Mouse (Mus musculus) regulatory T cell (primary cell): Measurements from ENCODE around the gene Spg21.

Experiments
- in situ Hi-C: fragments of 300-600 bp; cut with MboI, MseI; formaldehyde crosslinking; loops from one replicate; pipeline ENCODE4 v1.15.1; 2025; ENCODE audit warnings: high pct_unique_total_duplicates

Spg21 gene

GRCm38 (mm10) chr9:65472769-65473168 is 12.0 kb downstream of the Spg21 start:
- in situ Hi-C loops: no loop called here

DNA sequence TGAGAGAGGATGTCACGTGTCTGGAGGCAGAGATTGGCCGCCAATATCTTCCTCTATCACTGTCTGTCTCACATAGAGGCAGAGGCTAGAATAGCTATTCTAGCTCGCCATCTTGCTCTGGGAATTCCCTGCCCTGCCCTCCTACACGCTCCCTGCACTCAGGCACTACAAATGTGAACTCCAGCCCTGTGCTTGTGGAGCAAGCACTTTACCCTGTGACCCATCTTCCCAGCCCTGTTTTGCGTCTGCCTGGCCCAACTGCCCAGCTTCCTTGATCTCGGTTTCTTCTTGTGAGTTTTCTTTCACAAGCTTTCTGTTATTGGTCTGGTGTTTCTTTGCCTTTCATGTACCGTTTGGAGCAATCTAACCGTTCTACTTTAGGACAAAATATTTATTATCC is 18.4 kb downstream of the Spg21 start:
- in situ Hi-C loops: no loop called here

- in situ Hi-C loops: no loop called here
Measured at GRCm38 (mm10) chr9:65480071-65480470, 19.3 kb downstream of the Spg21 start.

DNA sequence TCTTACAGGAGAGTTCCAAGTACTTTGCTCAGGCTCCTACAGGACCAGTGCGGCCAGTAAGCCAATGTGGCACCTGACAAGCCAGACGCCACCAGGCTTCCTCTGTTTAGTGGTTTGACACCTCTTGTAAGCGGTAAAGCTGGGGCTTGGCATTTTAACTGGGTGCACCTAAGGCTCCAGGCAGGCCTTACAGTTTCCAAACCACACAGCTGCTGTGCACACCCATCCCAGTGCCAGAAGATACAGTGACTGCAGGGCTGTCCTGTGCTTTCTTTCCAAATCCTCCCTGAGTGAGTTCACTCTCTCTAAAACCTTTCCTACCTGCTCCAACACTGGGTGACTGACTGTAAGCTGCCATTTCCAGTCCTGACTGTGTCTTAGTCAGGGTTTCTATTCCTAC is 30.7 kb downstream of the Spg21 start:
- in situ Hi-C loops: no loop called here

DNA sequence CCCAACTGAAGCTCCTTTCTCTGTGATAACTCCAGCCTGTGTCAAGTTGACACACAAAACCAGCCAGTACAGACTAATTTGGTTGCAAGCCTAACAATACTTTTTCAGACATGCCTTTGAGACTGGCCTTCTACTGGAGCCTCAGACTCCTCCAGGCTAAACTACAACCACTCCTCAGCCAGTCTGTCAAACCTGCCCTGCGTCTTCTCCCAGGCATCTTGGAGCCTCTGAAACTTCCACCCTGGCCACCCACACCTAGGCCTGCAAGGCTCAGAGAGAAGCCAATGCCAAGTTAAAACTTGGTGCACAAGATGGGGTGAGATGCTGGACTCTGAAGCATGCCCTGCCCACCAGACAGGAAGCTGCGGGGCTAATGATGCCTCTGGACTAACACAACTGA is 31.6 kb downstream of the Spg21 start:
- in situ Hi-C loops: no loop called here

GRCm38 (mm10) chr9:65492851-65493250 is 32.1 kb downstream of the Spg21 start:
- in situ Hi-C loops: no loop called here

- in situ Hi-C loops: no loop called here
Measured at GRCm38 (mm10) chr9:65502146-65502545, 41.4 kb downstream of the Spg21 start.

- in situ Hi-C loops: no loop called here
Measured at GRCm38 (mm10) chr9:65502721-65503505, 42.2 kb downstream of the Spg21 start.

DNA sequence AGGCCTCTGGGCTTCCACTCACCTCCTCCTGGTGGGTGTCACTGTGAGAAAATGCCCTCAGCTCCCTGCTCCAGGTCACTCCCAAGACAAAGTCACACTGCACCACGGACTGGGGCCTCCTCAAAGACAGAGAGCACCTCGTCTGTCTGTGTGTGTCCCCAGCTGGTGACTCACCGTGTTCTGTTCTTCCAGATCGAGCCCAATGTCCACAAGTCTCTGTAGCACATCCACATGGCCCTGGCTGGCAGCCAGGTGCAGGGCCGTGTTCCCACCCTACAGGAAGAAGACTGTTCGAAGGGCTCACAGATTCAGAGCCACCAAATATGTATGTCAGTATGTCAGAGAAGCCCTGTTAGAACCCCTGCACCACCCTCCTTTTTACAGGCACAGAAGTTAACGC is 47.7 kb downstream of the Spg21 start:
- in situ Hi-C loops: no loop called here

DNA sequence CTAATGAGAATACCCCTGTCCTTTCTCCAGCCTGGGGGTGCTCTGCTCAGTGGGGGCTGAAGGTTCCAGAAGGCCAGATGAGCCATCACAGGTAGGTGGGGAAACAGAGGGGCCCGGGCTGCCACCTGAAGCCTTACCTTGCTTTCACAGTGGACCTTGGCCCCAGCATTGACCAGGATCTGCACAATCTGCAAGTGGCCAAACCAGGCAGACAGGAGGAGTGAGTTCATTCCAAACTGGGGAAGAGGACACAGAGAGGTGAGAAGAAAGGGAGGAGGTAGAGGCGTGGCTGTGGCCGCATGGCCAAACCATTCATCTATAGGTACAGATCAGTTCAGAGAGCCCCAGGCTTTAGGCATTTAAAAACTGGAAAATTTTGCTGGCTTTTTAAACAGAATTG is 51.8 kb downstream of the Spg21 start:
- in situ Hi-C loops: loop anchor here (10.0 kb wide), 1 partner anchor 1588 kb away; no protein-coding TSS in a partner anchor

DNA sequence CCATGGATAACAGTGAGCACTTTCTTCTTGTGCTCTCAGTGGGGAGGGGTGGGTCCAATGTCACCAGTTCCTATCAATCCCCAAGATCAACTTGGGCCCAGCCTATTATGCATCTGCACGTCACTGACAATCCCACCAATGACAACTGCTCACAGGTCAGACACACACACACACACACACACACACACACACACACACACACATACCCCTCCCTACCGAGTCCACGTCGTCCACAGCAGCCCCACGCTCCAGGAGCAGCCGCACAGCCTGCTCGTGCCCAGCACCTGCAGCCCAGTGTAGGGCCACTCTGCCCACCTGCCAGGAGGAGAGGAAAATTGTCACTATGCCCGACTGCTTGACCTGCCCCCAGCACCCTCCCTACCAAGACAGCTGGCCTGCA is 53.7 kb downstream of the Spg21 start:
- in situ Hi-C loops: loop anchor here (10.0 kb wide), 1 partner anchor 1590 kb away; no protein-coding TSS in a partner anchor

GRCm38 (mm10) chr9:65514851-65515261 is 54.1 kb downstream of the Spg21 start:
- in situ Hi-C loops: loop anchor here (10.0 kb wide), 1 partner anchor 1590 kb away; no protein-coding TSS in a partner anchor

DNA sequence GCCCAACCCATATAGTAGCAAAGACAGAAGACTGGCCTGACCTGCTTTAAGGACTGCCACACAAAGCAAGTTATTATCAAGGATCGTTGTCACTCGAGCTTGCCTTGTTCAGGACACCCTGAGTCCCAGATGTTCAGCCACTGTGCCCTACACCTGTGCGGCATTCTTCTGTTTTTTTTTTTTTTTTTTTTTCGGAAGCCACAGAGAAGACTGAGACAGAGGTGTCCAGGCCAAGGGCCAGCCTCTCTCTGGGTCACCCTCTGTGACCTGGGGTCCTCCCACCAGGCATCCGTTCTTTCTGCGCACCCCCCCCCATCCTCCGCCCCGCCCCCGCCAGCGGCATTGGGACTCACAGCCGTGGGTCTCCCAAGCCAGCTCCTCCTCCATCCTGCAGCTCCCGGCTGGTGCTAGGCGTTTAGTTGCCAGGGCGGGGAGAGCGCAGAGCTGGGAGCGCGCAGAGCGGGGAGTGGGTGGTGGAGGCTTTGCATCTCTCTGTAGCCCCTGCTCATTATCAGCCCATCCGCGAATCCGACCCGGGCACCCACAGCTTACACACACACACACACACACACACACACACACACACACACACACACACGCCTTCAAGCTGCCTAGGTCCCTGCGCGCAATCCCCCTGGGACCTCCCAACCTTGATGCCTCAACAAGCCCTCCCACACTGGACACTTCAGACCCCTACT is 59.2 kb downstream of the Spg21 start, which contains the start of gene Ankdd1a:
Gene Ankdd1a (minus strand): TSS at position 387 of the 698 bp plus-strand sequence.
- in situ Hi-C loops: loop anchor here (5.0 to 10.0 kb wide), 3 partner anchors 67 to 1595 kb away; partner anchors contain the start of gene Pif1

DNA sequence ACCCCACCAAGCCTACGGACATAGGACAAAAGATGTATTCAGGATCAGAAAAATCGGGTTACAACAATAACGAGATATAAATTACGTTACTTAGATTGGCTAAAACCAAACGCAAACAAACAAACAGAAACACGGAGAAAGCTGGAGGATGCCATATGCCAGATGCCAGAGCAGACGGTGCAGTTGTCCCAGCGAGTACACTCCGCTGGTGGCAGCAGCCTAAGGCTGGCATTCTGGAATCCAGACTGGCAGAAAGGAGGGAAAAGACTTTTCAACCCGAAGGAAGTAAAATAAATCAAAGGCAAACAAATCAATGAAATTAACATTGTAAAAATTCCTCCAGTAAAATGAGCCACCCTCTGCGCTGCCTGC is 59.7 kb downstream of the Spg21 start:
- in situ Hi-C loops: loop anchor here (5.0 kb wide), 2 partner anchors 67 to 142 kb away; partner anchors contain the start of gene Pif1

GRCm38 (mm10) chr9:65523611-65524364 is 63.0 kb downstream of the Spg21 start:
- in situ Hi-C loops: loop anchor here (5.0 kb wide), 2 partner anchors 64 to 139 kb away; partner anchors contain the start of gene Pif1

- in situ Hi-C loops: no loop called here
Measured at GRCm38 (mm10) chr9:65525445-65526195, 64.9 kb downstream of the Spg21 start.

DNA sequence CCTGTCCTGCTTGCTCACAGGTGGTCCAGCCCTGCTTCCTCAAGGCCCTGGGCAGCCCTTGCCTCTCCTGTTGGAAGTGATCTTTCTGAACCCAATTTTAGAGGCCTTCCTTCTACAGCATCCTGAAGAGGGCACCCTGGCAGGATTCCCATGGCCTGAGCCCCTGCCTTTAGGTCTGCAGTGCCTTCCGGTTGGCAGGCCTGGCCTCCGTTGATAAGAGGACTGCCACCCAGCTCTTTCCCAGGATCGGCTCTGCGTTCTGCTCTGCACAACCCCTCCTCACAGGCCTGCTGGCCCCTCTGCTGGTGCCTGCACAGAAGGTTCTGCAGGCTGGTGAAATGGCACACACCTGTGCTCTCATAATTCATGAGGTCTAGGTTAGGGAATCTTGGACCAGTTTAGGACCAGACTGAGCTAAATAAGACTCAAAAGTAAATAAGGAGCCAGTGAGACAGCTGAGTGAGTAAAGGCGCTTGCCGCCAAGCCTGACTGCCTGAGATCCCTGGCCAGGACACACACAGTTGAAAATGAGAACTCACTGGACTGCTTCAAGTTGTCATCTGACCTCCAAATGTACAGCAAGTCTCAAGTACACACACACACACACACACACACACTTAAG is 67.8 kb downstream of the Spg21 start:
- in situ Hi-C loops: no loop called here

- in situ Hi-C loops: no loop called here
Measured at GRCm38 (mm10) chr9:65529659-65530058, 68.9 kb downstream of the Spg21 start.

DNA sequence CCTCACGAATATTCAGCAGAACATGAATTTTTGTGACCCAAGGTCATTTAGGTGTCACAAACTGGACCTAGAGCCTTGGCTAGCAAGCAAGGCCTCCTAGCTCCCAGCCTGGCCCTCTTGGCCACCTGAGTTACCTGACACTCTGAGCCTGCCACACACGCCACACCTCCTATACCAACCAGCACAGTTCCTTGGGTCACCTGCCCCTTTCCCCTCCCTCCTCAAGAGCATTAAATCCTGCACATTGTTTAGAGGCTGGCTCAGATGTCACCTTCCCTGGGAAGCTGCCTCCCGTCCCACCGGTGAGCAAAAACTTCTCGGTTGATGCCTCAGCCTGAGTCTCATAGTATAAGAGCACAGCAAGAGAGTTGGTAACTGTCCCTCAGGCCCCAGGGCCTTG is 70.5 kb downstream of the Spg21 start:
- in situ Hi-C loops: no loop called here

DNA sequence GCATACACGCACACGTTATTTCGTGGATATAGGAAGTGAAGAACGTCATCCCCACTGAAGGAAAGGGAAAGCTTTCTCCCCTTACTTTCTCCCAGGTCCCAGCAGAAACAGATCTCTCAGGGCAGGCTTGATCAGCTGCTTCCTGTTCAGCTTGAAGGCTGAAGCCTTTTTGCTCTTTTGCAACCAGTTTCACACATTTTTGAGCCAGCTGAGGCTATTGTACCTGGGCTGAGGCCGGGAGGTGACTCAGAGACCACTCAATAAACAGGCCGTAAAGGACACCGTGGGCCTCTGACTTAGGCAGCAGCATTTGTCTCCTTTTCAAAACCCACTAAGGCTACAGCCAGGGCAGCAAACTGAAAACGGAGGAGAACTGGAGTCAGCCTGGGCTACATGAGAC is 72.2 kb downstream of the Spg21 start:
- in situ Hi-C loops: no loop called here

- in situ Hi-C loops: no loop called here
Measured at GRCm38 (mm10) chr9:65534111-65534510, 73.4 kb downstream of the Spg21 start.
